Mouse (Mus musculus) liver, adult 2 months (tissue): ENCODE results near the gene Chrne.

ENCODE experiments used
- CTCF ChIP-seq: fragments of 200-500 bp; IDR thresholded peaks from 2 replicates; pipeline ENCODE4 v1.5.1; 2011; ENCODE audit warnings: low read depth, low read length, control low read depth
- POLR2A ChIP-seq: fragments of 200-500 bp; IDR thresholded peaks from 2 replicates; pipeline ENCODE4 v1.6.1; 2011; ENCODE audit warnings: low read length, control low read depth; ENCODE audit not compliant: insufficient read depth; ENCODE audit errors: extremely low read depth

GRCm38 (mm10) chr11:70635601-70636000 lies 16.6 kb upstream of the Chrne start:
- TF ChIP-seq CTCF: no peak
- TF ChIP-seq POLR2A: no peak
